Mouse (Mus musculus) heart, postnatal 0 days (tissue): ENCODE measurements around the gene Fbln7. TPM values are rescaled to one million over a fixed set of nuclear protein-coding genes. Genes with fewer than 3 reads are reported as not detected.

Experiments used
- ATAC-seq: fragments of 200-750 bp; cut with Nextera tagmentation; 2 replicates; pipeline ENCODE4 v1.8.0; 2017; ENCODE audit warnings: low read depth, moderate number of reproducible peaks, moderate library complexity; ENCODE audit not compliant: insufficient read depth
- DNase-seq: peaks from one replicate; pipeline ENCODE4 v3.0.0-alpha.2; 2016; ENCODE audit warnings: low spot score
- H3K27ac ChIP-seq: fragments of 300-500 bp; sonication (generic); 2 replicates; pipeline ENCODE4 v1.5.1; 2014; ENCODE audit warnings: low read depth, mild to moderate bottlenecking
- H3K27me3 ChIP-seq: fragments of 300-500 bp; sonication (generic); 2 replicates; pipeline ENCODE4 v1.6.1; 2014; ENCODE audit warnings: low read length, mixed read lengths; ENCODE audit not compliant: control insufficient read depth, insufficient read depth
- H3K36me3 ChIP-seq: fragments of 300-500 bp; sonication (generic); replicated peaks from 2 replicates; pipeline ENCODE4 v1.6.1; 2014; ENCODE audit warnings: low read length, mixed read lengths; ENCODE audit not compliant: control insufficient read depth, insufficient read depth
- H3K4me1 ChIP-seq: fragments of 300-500 bp; sonication (generic); 2 replicates; pipeline ENCODE4 v1.6.1; 2014; ENCODE audit warnings: antibody characterized with exemption; ENCODE audit not compliant: control insufficient read depth, insufficient read depth
- H3K4me2 ChIP-seq: fragments of 300-500 bp; sonication (generic); 2 replicates; pipeline ENCODE4 v1.6.1; 2014; ENCODE audit warnings: low read depth, mild to moderate bottlenecking, low read length, moderate library complexity
- H3K4me3 ChIP-seq: fragments of 300-500 bp; sonication (generic); 2 replicates; pipeline ENCODE4 v1.5.1; 2014; ENCODE audit warnings: low read depth, low read length
- H3K9ac ChIP-seq: fragments of 300-500 bp; sonication (generic); replicated peaks from 2 replicates; pipeline ENCODE4 v1.6.1; 2014; ENCODE audit warnings: low read depth, low read length, mixed read lengths
- H3K9me3 ChIP-seq: fragments of 300-500 bp; sonication (generic); replicated peaks from 2 replicates; pipeline ENCODE4 v1.6.1; 2016; ENCODE audit warnings: low read length; ENCODE audit not compliant: control insufficient read depth
- CTCF ChIP-seq: IDR thresholded peaks from 2 replicates; pipeline ENCODE4 v1.5.1; 2016; ENCODE audit warnings: antibody characterized with exemption, control low read depth, low read depth
- EP300 ChIP-seq: IDR thresholded peaks from 2 replicates; pipeline ENCODE4 v1.6.1; 2016; ENCODE audit warnings: antibody characterized with exemption, low read depth
- WGBS: fragments of 180-500 bp; shearing (Covaris S2); extraction: QIAGEN DNeasy Blood & Tissue Kit; methylation state at CpG from one replicate; pipeline ENCODE4 v1.1.7; 2014; 5-methylcytosine and 5-hydroxymethylcytosine counted together
- polyA plus RNA-seq: library from polyadenylated mRNA; unstranded; fragments of >200 nt; fragmentation: Nextera tagmentation; extraction: Ambion mirVana; gene quantifications from 2 replicates; pipeline ENCODE4 v1.2.1, GENCODE M21; 2015
- total RNA-seq: library from RNA; depleted of rRNA; stranded (reverse); fragments of >200 nt; gene quantifications from 2 replicates; pipeline ENCODE4 v1.2.3, GENCODE M21; 2014; ENCODE audit warnings: low replicate concordance; rRNA removed

The Fbln7 gene
- total RNA-seq (0.93 TPM in 1 of 2 replicates, not detected in the other), polyA plus RNA-seq (0.42 and 0.62 TPM in 2 replicates)

DNA sequence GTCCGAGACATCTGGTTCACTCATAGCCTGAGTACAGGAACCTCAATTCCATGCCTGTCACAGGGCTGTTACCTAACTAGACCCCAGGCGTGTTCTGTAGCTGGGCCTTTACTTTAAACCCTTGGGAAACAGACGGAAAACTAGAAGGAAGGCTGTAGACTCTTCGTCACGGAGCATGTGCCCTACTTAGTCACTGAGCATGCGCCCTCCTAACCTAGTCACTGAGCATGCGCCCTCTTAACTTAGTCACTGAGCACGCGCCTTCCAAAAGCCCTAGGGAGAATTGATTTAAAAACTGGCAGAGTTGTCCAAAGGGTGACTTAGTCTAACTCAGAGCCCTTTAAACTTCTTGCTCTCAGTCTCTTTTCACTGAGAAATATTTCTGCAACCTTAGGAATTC lies at the start of gene Fbln7:
Gene Fbln7 (plus strand): TSS at position 346 of the 400 bp plus-strand sequence.
- ATAC-seq = no peak

GRCm38 (mm10) chr2:128816311-128816710 lies 46.5 kb upstream of the Fbln7 start:
- H3K4me1 ChIP-seq = peaks cover 7% of the 10 kb centered on the region; the same call in 1 of the 2 replicates
- no peak overlapping the region for H3K4me2 ChIP-seq
- no peak overlapping the region for H3K4me3 ChIP-seq
- H3K36me3 ChIP-seq = no peaks in the 10 kb centered on the region
- H3K27me3 ChIP-seq = no peaks in the 10 kb centered on the region
- DNase-seq (no peak), ATAC-seq (no peak)
- TF ChIP-seq EP300 (no peak), CTCF (no peak)
- 83% methylated on average over 1 of the region's 1 CpGs for WGBS
- no peak overlapping the region for H3K9ac ChIP-seq
- no peaks in the 10 kb centered on the region for H3K9me3 ChIP-seq
- H3K27ac ChIP-seq = no peak overlapping the region

More for the DNA sequence above, at the start of gene Fbln7:
- H3K27ac ChIP-seq = no peak within 1 kb of the TSS
- no peaks in the 10 kb centered on the region for H3K36me3 ChIP-seq
- H3K4me3 ChIP-seq = peak within 1 kb of the TSS; percentile 52
- DNase-seq = no peak
- WGBS = 92% methylated on average over 9 of the region's 9 CpGs
- peaks cover 30% of the 10 kb centered on the region for H3K27me3 ChIP-seq
- H3K4me2 ChIP-seq = peak within 1 kb of the TSS; percentile 93
- TF ChIP-seq CTCF (no peak), EP300 (no peak)
- H3K4me1 ChIP-seq = 0 out of 2 replicates have a peak, but pooled peaks cover 6% of the 10 kb centered on the region
- peak within 1 kb of the TSS; percentile 20; the same call in 1 of the 2 replicates for H3K9ac ChIP-seq
- no peaks in the 10 kb centered on the region for H3K9me3 ChIP-seq

DNA sequence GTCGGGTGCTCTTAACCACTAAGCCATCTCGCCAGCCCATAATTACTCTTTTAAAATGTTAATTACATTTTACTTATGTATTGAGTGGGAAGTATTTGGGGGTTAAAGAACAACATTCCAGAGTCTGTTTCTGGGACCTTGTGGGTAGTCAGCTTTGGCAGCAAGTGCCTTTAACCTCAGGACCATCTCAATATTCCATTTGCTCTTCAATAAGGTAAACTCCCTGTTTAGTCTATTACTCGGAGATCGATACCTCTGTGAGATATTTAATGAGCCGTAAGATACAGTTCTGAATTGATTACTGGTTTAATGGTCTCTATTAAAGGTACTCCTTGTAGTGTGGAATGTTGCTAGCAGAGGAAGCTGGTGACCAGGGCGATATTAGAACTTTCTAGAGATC lies 45.9 kb upstream of the Fbln7 start:
- Histone ChIP-seq H3K27me3 (no peaks in the 10 kb centered on the region), H3K4me3 (peak overlapping the region; percentile 97), H3K27ac (peak overlapping the region; percentile 94; the same call in 1 of the 2 replicates), H3K9me3 (no peaks in the 10 kb centered on the region), H3K4me1 (peaks cover 7% of the 10 kb centered on the region; the same call in 1 of the 2 replicates), H3K4me2 (peak overlapping the region; percentile 81), H3K36me3 (no peaks in the 10 kb centered on the region), H3K9ac (no peak overlapping the region)
- TF ChIP-seq EP300 (no peak), CTCF (no peak)
- ATAC-seq (no peak), DNase-seq (no peak)
- WGBS = 41% methylated on average over 6 of the region's 6 CpGs

DNA sequence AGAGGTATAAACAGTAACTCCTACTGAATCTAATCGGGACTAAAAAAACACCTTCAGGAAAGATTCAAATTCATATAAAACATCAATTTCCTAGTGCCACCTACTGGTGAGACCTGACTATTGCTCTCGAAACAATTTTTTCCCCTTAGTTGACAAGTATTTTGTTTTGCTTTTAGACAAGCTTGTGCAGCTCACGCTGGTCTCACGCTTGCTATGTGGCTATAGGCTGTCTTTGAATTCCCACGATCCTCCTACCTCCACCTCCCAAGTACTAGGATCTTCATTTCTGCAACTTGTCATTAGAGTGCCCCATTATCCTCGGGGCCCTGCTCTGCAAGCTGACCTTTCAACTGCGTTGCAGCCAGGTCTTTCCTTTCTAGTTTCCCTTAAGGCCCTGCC lies 45.4 kb upstream of the Fbln7 start:
- Histone ChIP-seq H3K9me3 (no peaks in the 10 kb centered on the region), H3K36me3 (no peaks in the 10 kb centered on the region), H3K4me2 (peak overlapping the region; percentile 81), H3K27ac (peak overlapping the region; percentile 94), H3K27me3 (no peaks in the 10 kb centered on the region), H3K4me1 (peaks cover 7% of the 10 kb centered on the region; the same call in 1 of the 2 replicates), H3K4me3 (peak overlapping the region; percentile 97), H3K9ac (peak overlapping the region; percentile 45; the same call in 1 of the 2 replicates)
- WGBS = 0% methylated on average over 7 of the region's 7 CpGs
- DNase-seq (peak; percentile 83), ATAC-seq (peak; percentile 33)
- TF ChIP-seq EP300 = no peak
- peak; percentile 69 for TF ChIP-seq CTCF

GRCm38 (mm10) chr2:128817786-128818681 lies 44.7 kb upstream of the Fbln7 start, which contains the start of gene Tmem87b:
Gene Tmem87b, plus strand, starts transcription at chr2:128818118.
- Histone ChIP-seq H3K27ac (peak within 1 kb of the TSS; percentile 96), H3K36me3 (no peaks in the 10 kb centered on the region), H3K4me3 (peak within 1 kb of the TSS; percentile 97), H3K9ac (peak within 1 kb of the TSS; percentile 82), H3K4me1 (peaks cover 7% of the 10 kb centered on the region; the same call in 1 of the 2 replicates), H3K27me3 (no peaks in the 10 kb centered on the region), H3K4me2 (peak within 1 kb of the TSS; percentile 81), H3K9me3 (no peaks in the 10 kb centered on the region)
- under 1% methylated on average over 59 of the region's 59 CpGs for WGBS
- ATAC-seq (peak; percentile 94), DNase-seq (peak; percentile 99)
- TF ChIP-seq EP300 = 0 out of 2 replicates have a peak, but pooled peaks have one; percentile 45
- 0 out of 2 replicates have a peak, but pooled peaks have one; percentile 6 for TF ChIP-seq CTCF
